Mouse (Mus musculus) cerebellum, adult 9-10 months (tissue): Measurements from ENCODE around the gene Sstr3.

Experiments
- DNase-seq: peaks from one replicate; pipeline ENCODE4 v3.0.0; 2022

The Sstr3 gene

GRCm38 (mm10) chr15:78559141-78559979 is 14.9 kb upstream of the Sstr3 start:
- DNase-seq = no peak

GRCm38 (mm10) chr15:78557693-78558535 is 13.4 kb upstream of the Sstr3 start:
- no peak for DNase-seq

- no peak for DNase-seq
These were observed 10.2 kb upstream of the Sstr3 start for GRCm38 (mm10) chr15:78554545-78555313.

GRCm38 (mm10) chr15:78549189-78549734 is 4.8 kb upstream of the Sstr3 start:
- no peak for DNase-seq

- DNase-seq = no peak
These were observed 4.2 kb upstream of the Sstr3 start for GRCm38 (mm10) chr15:78548711-78549110.

GRCm38 (mm10) chr15:78548336-78548665 is 3.8 kb upstream of the Sstr3 start:
- no peak for DNase-seq

GRCm38 (mm10) chr15:78547415-78548335 is 3.2 kb upstream of the Sstr3 start:
- DNase-seq = peak; percentile 54

GRCm38 (mm10) chr15:78546060-78546459 is 1.6 kb upstream of the Sstr3 start:
- DNase-seq = peak; percentile 31

GRCm38 (mm10) chr15:78544041-78544440 is 444 bp downstream of the Sstr3 start:
- DNase-seq = peak; percentile 54

- DNase-seq = peak; percentile 67
These were observed 1.6 kb downstream of the Sstr3 start for GRCm38 (mm10) chr15:78542767-78543303.

- DNase-seq = peak; percentile 67
These were observed 2.3 kb downstream of the Sstr3 start for GRCm38 (mm10) chr15:78542098-78542766.

GRCm38 (mm10) chr15:78541606-78542005 is 2.9 kb downstream of the Sstr3 start:
- DNase-seq = peak; percentile 87

GRCm38 (mm10) chr15:78541036-78541435 is 3.4 kb downstream of the Sstr3 start:
- DNase-seq = no peak

- no peak for DNase-seq
These were observed 8.6 kb downstream of the Sstr3 start for GRCm38 (mm10) chr15:78535723-78536421.

GRCm38 (mm10) chr15:78533346-78533835 is 11.1 kb downstream of the Sstr3 start:
- DNase-seq = peak; percentile 88

- no peak for DNase-seq
These were observed 11.7 kb downstream of the Sstr3 start for GRCm38 (mm10) chr15:78532566-78533345.

- peak; percentile 100 for DNase-seq
These were observed 12.5 kb downstream of the Sstr3 start for GRCm38 (mm10) chr15:78531901-78532469.

GRCm38 (mm10) chr15:78531451-78531720 is 13.1 kb downstream of the Sstr3 start:
- peak; percentile 63 for DNase-seq
